Mouse (Mus musculus): Measurements from ENCODE around the gene Cpsf6. TPM values are rescaled to one million over a fixed set of nuclear protein-coding genes. Genes with fewer than 3 reads are reported as not detected.

Cpsf6 gene
- 50.1 and 63.3 TPM in 2 replicates for polyA plus RNA-seq (2015; fragmentation: Nextera tagmentation; extraction: Ambion mirVana)

GRCm38 (mm10) chr10:117379908-117380307, at the start of gene Cpsf6:
TSS of gene Cpsf6 (minus strand) at chr10:117380015.

Other genes starting within 250 kb of the Cpsf6 start
- 11.9 and 14.1 TPM in 2 replicates for gene Frs2, start 231.5 kb downstream of the Cpsf6 start, polyA plus RNA-seq (2015; fragmentation: Nextera tagmentation; extraction: Ambion mirVana)
- gene Yeats4, start 155.5 kb downstream of the Cpsf6 start, polyA plus RNA-seq (2015; fragmentation: Nextera tagmentation; extraction: Ambion mirVana): 29.1 and 30.9 TPM in 2 replicates
- gene 9530003J23Rik, start 141.3 kb downstream of the Cpsf6 start, polyA plus RNA-seq (2015; fragmentation: Nextera tagmentation; extraction: Ambion mirVana): not detected in 2 replicates
- gene Lyz2, start 97.7 kb downstream of the Cpsf6 start, polyA plus RNA-seq (2015; fragmentation: Nextera tagmentation; extraction: Ambion mirVana): 236 and 1,219 TPM in 2 replicates
- 0.73 and 2.2 TPM in 2 replicates for gene Lyz1, start 87.1 kb downstream of the Cpsf6 start, polyA plus RNA-seq (2015; fragmentation: Nextera tagmentation; extraction: Ambion mirVana)
- 5.3 and 5.5 TPM in 2 replicates for gene Cpm, start 249.5 kb upstream of the Cpsf6 start, polyA plus RNA-seq (2015; fragmentation: Nextera tagmentation; extraction: Ambion mirVana)